In the genomic region with DNA sequence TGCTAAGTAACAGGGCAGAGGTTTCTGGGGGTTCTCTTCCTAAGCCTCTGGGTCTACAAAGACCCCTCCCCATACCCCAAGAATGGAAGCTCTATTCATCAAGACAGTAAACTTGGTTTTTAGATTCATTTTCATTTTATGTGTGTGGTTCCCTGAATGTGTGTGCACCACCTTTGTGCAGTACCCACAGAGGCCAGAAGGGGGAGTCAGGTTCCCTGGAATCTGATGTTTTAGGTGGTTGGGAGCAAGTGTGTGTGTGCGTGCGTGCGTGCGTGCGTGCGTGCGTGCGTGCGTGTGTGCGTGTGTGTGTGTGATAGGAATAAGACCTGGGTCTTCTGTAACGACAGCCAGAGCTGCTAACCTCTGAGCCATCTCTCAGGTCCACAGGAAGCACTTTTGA, we compare ENCODE assay signal across 11 mouse cellular contexts. TPM values are rescaled to one million over a fixed set of nuclear protein-coding genes. Genes with fewer than 3 reads are reported as not detected.
A peak's percentile ranks its signal among the peaks of the same experiment; 100 is the strongest.
DNase-seq lines count a peak whose midpoint lies in the region; TF ChIP-seq lines count a peak whose summit lies in the region.
"Had no signal": no experiment of that assay in that cellular context is flagged by ENCODE, and none has a peak within 500 bp of the region (broad histone marks: within the 10 kb centered on the region; RNA-seq: fewer than 3 reads in every experiment).

No protein-coding gene starts in this region.

- H3K27ac ChIP-seq in bone marrow, adult 2 months (ENCODE audit: control insufficient read depth, insufficient read depth, low read depth, low read length, poor library complexity): no peak overlapping the region

- TF ChIP-seq CTCF in lung, adult 2 months (IDR thresholded peaks at IDR 0.05; ENCODE audit: insufficient read depth, low read length): peak; percentile 49
- peak; percentile 54 for TF ChIP-seq CTCF in bone marrow, adult 2 months (IDR thresholded peaks at IDR 0.05; ENCODE audit: control insufficient read depth, insufficient read depth, low read length)

- no peak overlapping the region for H3K4me3 ChIP-seq in lung, adult 2 months (replicated peaks; ENCODE audit: extremely low read depth, low read depth, low read length)
- no peak overlapping the region for H3K4me3 ChIP-seq in bone marrow, adult 2 months (replicated peaks; ENCODE audit: control insufficient read depth, low read depth, low read length)
- H3K4me3 ChIP-seq: megakaryocyte, embryonic 14.5 days had no signal

- intact Hi-C loops in left cerebral cortex, postnatal 36 days (cut with DNase I): no loop called here

- DNase-seq in embryo, embryonic 10.5 days (ENCODE audit: low spot score): peak; percentile 31
- DNase-seq in embryo, embryonic 10 days (ENCODE audit: low spot score): no peak
- no peak for DNase-seq in lung, adult 2 months
- no peak for DNase-seq in lung, postnatal 36 days
- peak; percentile 40 for DNase-seq in naive thymus-derived CD4-positive, alpha-beta T cell, adult 2 months (ENCODE audit: low read depth)
- DNase-seq in urinary bladder, adult 18-20 months (ENCODE audit: low spot score in 2 of 2): no peak
- no peak for DNase-seq in left cerebral cortex, postnatal 36 days (ENCODE audit: low spot score in 2 of 2)
- DNase-seq: cerebellum, adult 8-10 months; heart, adult 11 months had no signal

- H3K4me1 ChIP-seq in lung, adult 2 months (ENCODE audit: control insufficient read depth, insufficient read depth, low read length): no peaks in the 10 kb centered on the region
- H3K4me1 ChIP-seq in bone marrow, adult 2 months (ENCODE audit: control insufficient read depth, insufficient read depth, low read length): no peaks in the 10 kb centered on the region

- no peak for TF ChIP-seq POLR2A in lung, adult 2 months (IDR thresholded peaks at IDR 0.05; ENCODE audit: borderline replicate concordance, extremely low read depth, low read depth, low read length)
- no peak for TF ChIP-seq POLR2A in bone marrow, adult 2 months (IDR thresholded peaks at IDR 0.05; ENCODE audit: borderline replicate concordance, control insufficient read depth, low read depth, low read length)

- 97% methylated on average over 11 of the region's 11 CpGs for WGBS in lung, adult 2 months
- 93% methylated on average over 11 of the region's 11 CpGs for WGBS in bone marrow, adult 2 months

RNA-seq across cellular contexts. Expression of a gene that starts 14.2 kb away (rescaled TPM):
- 29.7 and 37.7 TPM in 2 replicates for polyA plus RNA-seq in lung, adult 2 months (2012; rRNA removed)
- polyA plus RNA-seq in bone marrow, adult 2 months (2011; ENCODE audit: insufficient read depth, insufficient read length, low replicate concordance, missing spikeins): 135 and 195 TPM in 2 replicates
- 100 to 1,000 TPM; 196 to 197 TPM for total RNA-seq in left cerebral cortex, postnatal 36 days (2021)

RNA-seq across cellular contexts. Expression of a gene that starts 47.5 kb away (rescaled TPM):
- polyA plus RNA-seq in lung, adult 2 months (2012; rRNA removed): 152 and 172 TPM in 2 replicates
- 104 and 160 TPM in 2 replicates for polyA plus RNA-seq in bone marrow, adult 2 months (2011; ENCODE audit: insufficient read depth, insufficient read length, low replicate concordance, missing spikeins)
- total RNA-seq in left cerebral cortex, postnatal 36 days (2021): 100 to 1,000 TPM; 343 to 354 TPM

RNA-seq across cellular contexts. Expression of a gene that starts 52.4 kb away (rescaled TPM):
- polyA plus RNA-seq in lung, adult 2 months (2012; rRNA removed): 330 and 497 TPM in 2 replicates
- polyA plus RNA-seq in bone marrow, adult 2 months (2011; ENCODE audit: insufficient read depth, insufficient read length, low replicate concordance, missing spikeins): 1.8 and 2.0 TPM in 2 replicates
- 10 to 100 TPM; 73.0 to 76.2 TPM for total RNA-seq in left cerebral cortex, postnatal 36 days (2021)

Comparison
In these comparisons a context has a peak if more than half of its experiments do, and no peak if none do; other contexts are left out.
1. DNase-seq: peak in embryo, embryonic 10.5 days (single experiment) and naive thymus-derived CD4-positive, alpha-beta T cell, adult 2 months (single experiment); none in embryo, embryonic 10 days (single experiment), lung, adult 2 months (single experiment), lung, postnatal 36 days (single experiment), urinary bladder, adult 18-20 months (0 of 2) and left cerebral cortex, postnatal 36 days (0 of 2).
2. RNA of a gene that starts 52.4 kb away (polyA plus RNA-seq): 330 to 497 TPM in lung, adult 2 months; 1.8 to 2.0 TPM in bone marrow, adult 2 months; every median in the first group is over 100 times any median in the second.